In genomic region chr9:55540888-55541287, GRCm38 (mm10) we compare ENCODE assay signal across 8 mouse cellular contexts. TPM values are rescaled to one million over a fixed set of nuclear protein-coding genes. Genes with fewer than 3 reads are reported as not detected.
DNase-seq lines count a peak whose midpoint lies in the region; ATAC-seq lines count a peak whose summit lies in the region.

No protein-coding gene starts in this region.

- H3K36me3 ChIP-seq in kidney, embryonic 14.5 days (ENCODE audit: control insufficient read depth, insufficient read depth, low read length), result no peaks in the 10 kb centered on the region
- no peaks in the 10 kb centered on the region for H3K36me3 ChIP-seq in forebrain, embryonic 11.5 days (ENCODE audit: control insufficient read depth, insufficient read depth, low read length)
- no peaks in the 10 kb centered on the region for H3K36me3 ChIP-seq in hindbrain, embryonic 10.5 days
- H3K36me3 ChIP-seq in liver, embryonic 12.5 days, result no peaks in the 10 kb centered on the region

- peaks cover 86% of the 10 kb centered on the region for H3K27me3 ChIP-seq in kidney, embryonic 14.5 days (ENCODE audit: control insufficient read depth, insufficient read depth, low read length)
- H3K27me3 ChIP-seq in forebrain, embryonic 11.5 days (ENCODE audit: control insufficient read depth, insufficient read depth, low read length), result peaks cover 82% of the 10 kb centered on the region
- peaks cover 100% of the 10 kb centered on the region for H3K27me3 ChIP-seq in hindbrain, embryonic 10.5 days (ENCODE audit: insufficient read depth, poor library complexity, severe bottlenecking)
- peaks cover 99% of the 10 kb centered on the region for H3K27me3 ChIP-seq in liver, embryonic 12.5 days (replicated peaks)

- WGBS in kidney, embryonic 14.5 days, result under 1% methylated on average over 27 of the region's 28 CpGs
- under 1% methylated on average over 28 of the region's 28 CpGs for WGBS in forebrain, embryonic 11.5 days
- WGBS in hindbrain, embryonic 10.5 days, result 0% methylated on average over 28 of the region's 28 CpGs
- under 1% methylated on average over 28 of the region's 28 CpGs for WGBS in liver, embryonic 12.5 days (ENCODE audit: insufficient replicate concordance)

- 0 out of 2 replicates have a peak overlapping the region, but pooled peaks have one; percentile 23 for H3K9ac ChIP-seq in kidney, embryonic 14.5 days (ENCODE audit: low read depth, low read length)
- peak overlapping the region; percentile 51 for H3K9ac ChIP-seq in forebrain, embryonic 11.5 days (ENCODE audit: low read length)
- no peak overlapping the region for H3K9ac ChIP-seq in liver, embryonic 12.5 days

- H3K4me2 ChIP-seq in kidney, embryonic 14.5 days (replicated peaks; ENCODE audit: low read depth, low read length), result peak overlapping the region; percentile 79
- H3K4me2 ChIP-seq in forebrain, embryonic 11.5 days (ENCODE audit: low read depth, low read length, severe bottlenecking), result peak overlapping the region; percentile 69
- H3K4me2 ChIP-seq in liver, embryonic 12.5 days, result peak overlapping the region; percentile 69

- no peak overlapping the region for H3K27ac ChIP-seq in kidney, embryonic 14.5 days (ENCODE audit: low read depth, low read length)
- H3K27ac ChIP-seq in forebrain, embryonic 11.5 days (ENCODE audit: low read depth, low read length), result no peak overlapping the region
- H3K27ac ChIP-seq in hindbrain, embryonic 10.5 days, result peak overlapping the region; percentile 42
- no peak overlapping the region for H3K27ac ChIP-seq in liver, embryonic 12.5 days

- peaks cover 27% of the 10 kb centered on the region for H3K4me1 ChIP-seq in kidney, embryonic 14.5 days (ENCODE audit: control insufficient read depth, insufficient read depth, low read length)
- H3K4me1 ChIP-seq in forebrain, embryonic 11.5 days (replicated peaks; ENCODE audit: control insufficient read depth, insufficient read depth, low read length), result peaks cover 18% of the 10 kb centered on the region
- peaks cover 65% of the 10 kb centered on the region for H3K4me1 ChIP-seq in hindbrain, embryonic 10.5 days (replicated peaks)
- H3K4me1 ChIP-seq in liver, embryonic 12.5 days, result peaks cover 23% of the 10 kb centered on the region

- ATAC-seq in kidney, embryonic 14.5 days (ENCODE audit: low FRiP score, low TSS enrichment), result peak; percentile 91
- peak; percentile 95 for ATAC-seq in forebrain, embryonic 11.5 days (replicated peaks; ENCODE audit: low FRiP score)
- ATAC-seq in liver, embryonic 12.5 days, result no peak; the same call in 1 of the 2 replicates

- H3K4me3 ChIP-seq in kidney, embryonic 14.5 days (ENCODE audit: low read length), result peak overlapping the region; percentile 47
- peak overlapping the region; percentile 37 for H3K4me3 ChIP-seq in forebrain, embryonic 11.5 days (ENCODE audit: low read depth, low read length)
- H3K4me3 ChIP-seq in hindbrain, embryonic 10.5 days, result peak overlapping the region; percentile 54
- H3K4me3 ChIP-seq in liver, embryonic 12.5 days, result peak overlapping the region; percentile 49

- no peak for DNase-seq in kidney, adult 8-10 months
- peak; percentile 79 for DNase-seq in WW6 (ENCODE audit: low read depth, low spot score)
- DNase-seq in forebrain, embryonic 11.5 days (ENCODE audit: low spot score), result peak; percentile 96
- peak; percentile 94 for DNase-seq in hindbrain, embryonic 10.5 days (ENCODE audit: low spot score)
- DNase-seq in neural tube, embryonic 10.5 days (ENCODE audit: extremely low spot score, low spot score), result peak; percentile 93
- peak; percentile 72 to 80 for DNase-seq in thymus, postnatal 36 days

- H3K9me3 ChIP-seq in kidney, embryonic 14.5 days (ENCODE audit: control insufficient read depth, low read length), result no peaks in the 10 kb centered on the region
- H3K9me3 ChIP-seq in forebrain, embryonic 11.5 days (ENCODE audit: control insufficient read depth, low read length), result no peaks in the 10 kb centered on the region
- no peaks in the 10 kb centered on the region for H3K9me3 ChIP-seq in hindbrain, embryonic 10.5 days
- peaks cover 2% of the 10 kb centered on the region; the same call in 1 of the 2 replicates for H3K9me3 ChIP-seq in liver, embryonic 12.5 days (replicated peaks)

RNA-seq across cellular contexts. Expression of gene Isl2, which starts 2.4 kb away (rescaled TPM):
- not detected in 2 replicates for polyA plus RNA-seq in kidney, embryonic 14.5 days (2014; fragmentation: Nextera tagmentation; extraction: Ambion mirVana)
- polyA plus RNA-seq in forebrain, embryonic 11.5 days (2014; fragmentation: Nextera tagmentation; extraction: Ambion mirVana), result 0.77 and 0.96 TPM in 2 replicates
- polyA plus RNA-seq in hindbrain, embryonic 10.5 days (2016; fragmentation: Nextera tagmentation; extraction: Ambion mirVana), result 15.7 and 19.1 TPM in 2 replicates
- polyA plus RNA-seq in liver, embryonic 12.5 days (2016; fragmentation: Nextera tagmentation; extraction: Ambion mirVana), result 0.50 and 1.3 TPM in 2 replicates

RNA-seq across cellular contexts. Expression of gene Etfa, which starts 28.8 kb away (rescaled TPM):
- 189 and 190 TPM in 2 replicates for polyA plus RNA-seq in kidney, embryonic 14.5 days (2014; fragmentation: Nextera tagmentation; extraction: Ambion mirVana)
- 147 and 151 TPM in 2 replicates for polyA plus RNA-seq in forebrain, embryonic 11.5 days (2014; fragmentation: Nextera tagmentation; extraction: Ambion mirVana)
- 122 and 135 TPM in 2 replicates for polyA plus RNA-seq in hindbrain, embryonic 10.5 days (2016; fragmentation: Nextera tagmentation; extraction: Ambion mirVana)
- polyA plus RNA-seq in liver, embryonic 12.5 days (2016; fragmentation: Nextera tagmentation; extraction: Ambion mirVana), result 164 and 175 TPM in 2 replicates

Comparison
In these comparisons a context has a peak if more than half of its experiments do, and no peak if none do; other contexts are left out.
1. DNase-seq: peak in WW6 (single experiment), forebrain, embryonic 11.5 days (single experiment), hindbrain, embryonic 10.5 days (single experiment), neural tube, embryonic 10.5 days (single experiment) and thymus, postnatal 36 days (2 of 2); none in kidney, adult 8-10 months (0 of 2).
2. Peak in every context shown above with its lines, with median percentiles within 50 percentile points of each other: H3K4me2 ChIP-seq and H3K4me3 ChIP-seq.